Mouse (Mus musculus): Measurements from ENCODE around the gene Rbbp4.

- no peak for TF ChIP-seq EP300 (IDR thresholded peaks at IDR 0.05)
- TF ChIP-seq CTCF (IDR thresholded peaks at IDR 0.05), result no peak
Measured at GRCm38 (mm10) chr4:129322042-129322441, 13.1 kb downstream of the Rbbp4 start.

Measured in lung, postnatal 0 days (tissue).